Mouse (Mus musculus): ENCODE data around the gene 5730596B20Rik.

GRCm38 (mm10) chr6:52184668-52185067, 7.4 kb downstream of the 5730596B20Rik start:
- no peak for TF ChIP-seq GATA1 (IDR thresholded peaks at IDR 0.05; ENCODE audit: low read length)
- TF ChIP-seq TAL1 (IDR thresholded peaks at IDR 0.05; ENCODE audit: low read length) = no peak

Measured in erythroblast, embryonic 14.5 days (primary cell).